Mouse (Mus musculus): Measurements from ENCODE around the gene Msh2.

- TF ChIP-seq CTCF (IDR thresholded peaks at IDR 0.05; ENCODE audit: insufficient read depth, low read depth, low read length) (no peak), POLR2A (IDR thresholded peaks at IDR 0.05; ENCODE audit: insufficient read depth, low read depth, low read length) (no peak)
These were observed 24.7 kb downstream of the Msh2 start for GRCm38 (mm10) chr17:87696814-87697213.

All from olfactory bulb, adult 2 months (tissue).